Mouse (Mus musculus) T-helper 17 cell (primary cell): ENCODE data around the gene Gm28230.

Experiments used
- in situ Hi-C, 2 experiments: fragments of 300-600 bp; cut with MboI, MseI; formaldehyde crosslinking; loops; 1 replicate in 1 of 2; 2 replicates in 1 of 2; pipeline ENCODE4 v1.15.1; 2025; ENCODE audit warnings: high pct_unique_total_duplicates in 2 of 2

Gene Gm28230

DNA sequence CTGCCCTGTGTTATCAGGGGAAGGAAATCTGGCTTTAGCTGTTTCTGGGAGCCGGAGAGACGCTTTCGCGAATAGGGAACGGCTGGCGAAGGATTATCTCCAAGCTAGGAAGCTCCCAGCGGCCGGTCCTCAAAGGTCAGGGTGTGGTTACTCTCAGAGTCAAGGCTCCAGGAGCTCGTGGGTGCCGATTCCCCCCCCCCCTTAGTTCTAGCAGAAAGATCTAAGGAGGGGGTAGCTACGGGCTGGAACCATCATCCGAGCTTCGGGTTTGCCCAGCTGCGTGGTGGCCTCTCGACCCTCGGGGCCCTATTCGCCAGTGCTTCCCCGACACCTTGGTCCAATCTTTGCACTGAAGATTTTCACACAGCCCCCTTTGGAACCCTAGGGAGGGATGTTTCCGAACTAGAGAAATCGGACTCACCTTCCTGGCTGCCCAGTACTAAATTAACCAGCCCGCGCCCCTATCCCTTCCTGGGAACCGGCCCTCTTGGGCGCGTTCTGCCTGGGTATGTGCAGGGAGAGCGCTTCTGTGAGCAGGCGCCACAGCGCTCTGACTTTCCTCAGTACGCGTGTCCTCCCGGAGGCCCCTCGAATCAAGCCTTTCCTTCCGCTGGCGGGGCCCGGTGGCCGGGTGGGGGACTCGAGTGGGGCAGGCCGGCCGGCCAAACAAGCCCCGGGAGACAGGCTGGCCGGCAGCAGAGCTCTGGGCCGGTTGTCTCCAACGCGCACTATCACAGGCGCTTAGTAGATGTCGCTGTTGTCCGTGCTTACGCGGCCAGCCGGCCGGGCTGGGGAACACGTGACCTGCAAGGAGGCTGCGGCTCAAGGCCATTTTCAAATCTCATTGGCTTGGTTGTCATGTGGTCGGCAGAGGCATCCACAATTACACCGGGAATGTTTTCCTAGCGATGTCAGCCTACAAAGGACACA is 35.2 kb upstream of the Gm28230 start, which contains the start of gene Hoxd10:
Gene Hoxd10 (plus strand): TSS at position 903 of the 930 bp plus-strand sequence.
- in situ Hi-C loops: loop anchor here in 1 of 2 experiments (10.0 kb wide), 1 partner anchor 624 kb away; no protein-coding TSS in a partner anchor

DNA sequence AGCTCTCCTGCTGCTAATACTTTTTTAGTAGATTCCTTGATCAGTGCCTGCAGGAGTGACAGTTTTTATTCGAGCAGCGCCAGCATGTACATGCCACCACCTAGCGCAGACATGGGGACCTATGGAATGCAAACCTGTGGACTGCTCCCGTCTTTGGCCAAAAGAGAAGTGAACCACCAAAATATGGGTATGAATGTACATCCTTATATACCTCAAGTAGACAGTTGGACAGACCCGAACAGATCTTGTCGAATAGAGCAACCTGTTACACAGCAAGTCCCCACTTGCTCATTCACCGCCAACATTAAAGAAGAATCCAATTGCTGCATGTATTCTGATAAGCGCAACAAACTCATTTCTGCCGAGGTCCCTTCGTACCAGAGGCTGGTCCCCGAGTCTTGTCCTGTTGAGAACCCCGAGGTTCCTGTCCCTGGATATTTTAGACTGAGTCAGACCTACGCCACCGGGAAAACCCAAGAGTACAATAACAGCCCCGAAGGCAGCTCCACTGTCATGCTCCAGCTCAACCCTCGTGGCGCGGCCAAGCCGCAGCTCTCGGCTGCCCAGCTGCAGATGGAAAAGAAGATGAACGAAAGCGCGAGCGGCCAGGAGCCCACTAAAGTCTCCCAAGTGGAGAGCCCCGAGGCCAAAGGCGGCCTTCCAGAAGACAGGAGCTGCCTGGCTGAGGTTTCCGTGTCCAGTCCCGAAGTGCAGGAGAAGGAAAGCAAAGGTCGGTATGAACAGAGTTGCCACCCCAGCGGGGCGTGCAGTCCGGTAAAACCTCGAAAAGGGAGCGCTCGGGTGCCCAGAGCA is 34.3 kb upstream of the Gm28230 start:
- in situ Hi-C loops: loop anchor here in 1 of 2 experiments (10.0 kb wide), 1 partner anchor 623 kb away; no protein-coding TSS in a partner anchor

DNA sequence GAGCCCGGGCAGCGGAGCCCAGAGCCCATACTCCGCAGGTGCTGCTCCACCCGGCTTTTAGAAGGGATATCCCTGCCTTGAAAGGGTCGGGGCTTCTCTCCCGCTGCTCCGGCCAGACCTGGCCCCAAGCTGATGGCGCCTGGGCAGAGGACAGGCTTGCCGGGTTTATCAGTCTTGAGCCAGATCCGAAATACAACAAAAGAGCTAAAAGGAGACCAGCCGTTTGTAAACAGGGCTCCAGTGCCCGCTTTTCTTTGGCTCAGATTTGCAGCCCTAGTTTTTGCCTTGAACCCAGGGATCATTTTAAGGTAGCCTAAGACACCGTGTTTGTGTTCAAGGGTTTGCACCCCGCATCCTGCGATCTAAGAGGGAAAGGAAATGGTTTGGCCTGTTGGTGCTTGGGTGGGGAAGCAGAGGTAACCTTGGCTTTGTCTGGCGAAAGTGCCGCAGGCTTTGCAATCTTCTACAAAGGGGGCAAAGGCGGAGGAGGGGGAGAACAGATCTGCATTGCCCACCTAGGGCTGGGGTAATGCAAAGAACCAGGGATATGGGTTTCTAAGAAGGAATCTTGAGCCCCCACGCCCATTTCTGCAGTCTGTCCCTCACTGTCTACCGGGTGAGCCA is 33.6 kb upstream of the Gm28230 start:
- in situ Hi-C loops: loop anchor here in 1 of 2 experiments (10.0 kb wide), 1 partner anchor 622 kb away; no protein-coding TSS in a partner anchor

DNA sequence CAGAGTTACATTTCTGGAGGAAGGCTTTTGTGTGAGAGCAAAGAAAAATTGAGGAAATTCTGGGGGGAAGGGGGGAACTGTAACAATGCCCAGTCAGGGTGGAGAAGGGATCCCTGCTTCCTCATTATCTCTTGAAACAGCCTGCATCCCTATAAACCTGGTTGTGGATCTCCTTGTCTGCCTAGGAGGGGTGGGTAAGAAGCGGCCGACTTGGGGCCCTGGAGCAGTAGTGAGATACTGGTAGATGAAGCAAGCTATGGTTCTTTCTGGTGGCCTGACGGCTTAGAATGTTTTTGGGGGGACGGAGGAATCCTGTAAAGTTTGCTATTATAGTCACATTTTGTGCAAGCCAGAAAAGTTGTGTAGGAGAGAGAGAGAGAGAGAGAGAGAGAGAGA is 33.1 kb upstream of the Gm28230 start:
- in situ Hi-C loops: loop anchor here in 1 of 2 experiments (10.0 kb wide), 1 partner anchor 621 kb away; no protein-coding TSS in a partner anchor

DNA sequence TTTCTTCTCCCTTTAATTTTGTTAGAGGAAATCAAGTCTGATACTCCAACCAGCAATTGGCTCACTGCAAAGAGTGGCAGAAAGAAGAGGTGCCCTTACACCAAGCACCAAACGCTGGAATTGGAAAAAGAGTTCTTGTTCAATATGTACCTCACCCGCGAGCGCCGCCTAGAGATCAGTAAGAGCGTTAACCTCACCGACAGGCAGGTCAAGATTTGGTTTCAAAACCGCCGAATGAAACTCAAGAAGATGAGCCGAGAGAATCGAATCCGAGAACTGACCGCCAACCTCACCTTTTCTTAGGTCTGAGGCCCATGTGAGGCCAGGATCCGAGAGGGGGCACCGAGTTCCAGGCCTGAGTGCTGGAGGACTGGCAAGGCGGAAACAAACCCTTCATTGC is 32.5 kb upstream of the Gm28230 start:
- in situ Hi-C loops: loop anchor here in 1 of 2 experiments (10.0 kb wide), 1 partner anchor 621 kb away; no protein-coding TSS in a partner anchor

DNA sequence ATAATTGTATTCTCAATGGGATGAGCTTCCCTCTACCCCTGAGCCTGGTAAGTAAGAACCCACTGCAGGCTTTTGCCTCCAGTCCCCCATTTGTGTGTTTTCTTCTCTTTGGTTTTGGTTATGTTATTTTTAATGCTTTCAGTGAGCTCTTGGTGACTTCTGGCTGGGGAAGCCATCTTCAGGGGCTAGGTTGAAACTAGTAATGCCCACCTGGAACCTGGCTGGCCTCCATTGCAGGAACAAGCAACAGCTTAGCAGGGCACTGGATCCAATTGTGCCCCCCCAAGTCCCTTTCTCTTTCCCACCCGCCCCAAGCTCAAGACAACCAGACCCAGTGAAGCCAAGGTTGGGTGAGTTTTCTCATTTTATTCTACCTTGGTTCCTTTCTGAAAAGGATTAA is 31.1 kb upstream of the Gm28230 start:
- in situ Hi-C loops: loop anchor here in 1 of 2 experiments (10.0 kb wide), 1 partner anchor 619 kb away; no protein-coding TSS in a partner anchor

DNA sequence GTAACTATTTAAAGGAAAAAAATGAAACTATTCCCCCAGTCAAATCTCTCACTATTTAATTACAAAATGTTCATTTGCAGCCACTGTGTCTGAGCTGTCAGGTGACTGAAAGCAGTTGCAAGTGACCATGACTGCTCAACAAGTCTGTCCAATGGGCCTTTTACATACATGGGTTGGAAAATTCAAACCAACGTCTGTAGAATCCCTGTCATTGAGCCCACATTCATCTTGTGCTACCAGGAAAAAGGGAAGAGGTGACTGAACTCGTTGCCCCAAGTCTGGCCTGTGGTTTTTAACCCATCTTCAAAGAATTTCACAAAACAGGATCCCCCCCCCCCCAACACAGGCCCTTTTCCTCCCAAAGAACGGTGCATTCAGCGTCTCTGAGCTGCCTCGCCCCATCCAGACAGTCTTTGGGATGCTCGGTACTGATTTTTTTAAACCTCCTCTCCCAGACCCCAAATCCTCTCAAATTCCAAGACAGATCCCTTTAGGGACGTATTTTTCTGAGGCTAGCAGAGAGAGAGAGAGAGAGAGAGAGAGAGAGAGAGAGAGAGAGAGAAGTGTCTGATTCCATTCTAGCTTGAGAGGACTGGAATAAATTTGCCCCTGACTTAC is 30.6 kb upstream of the Gm28230 start:
- in situ Hi-C loops: loop anchor here in 1 of 2 experiments (10.0 kb wide), 1 partner anchor 619 kb away; no protein-coding TSS in a partner anchor

DNA sequence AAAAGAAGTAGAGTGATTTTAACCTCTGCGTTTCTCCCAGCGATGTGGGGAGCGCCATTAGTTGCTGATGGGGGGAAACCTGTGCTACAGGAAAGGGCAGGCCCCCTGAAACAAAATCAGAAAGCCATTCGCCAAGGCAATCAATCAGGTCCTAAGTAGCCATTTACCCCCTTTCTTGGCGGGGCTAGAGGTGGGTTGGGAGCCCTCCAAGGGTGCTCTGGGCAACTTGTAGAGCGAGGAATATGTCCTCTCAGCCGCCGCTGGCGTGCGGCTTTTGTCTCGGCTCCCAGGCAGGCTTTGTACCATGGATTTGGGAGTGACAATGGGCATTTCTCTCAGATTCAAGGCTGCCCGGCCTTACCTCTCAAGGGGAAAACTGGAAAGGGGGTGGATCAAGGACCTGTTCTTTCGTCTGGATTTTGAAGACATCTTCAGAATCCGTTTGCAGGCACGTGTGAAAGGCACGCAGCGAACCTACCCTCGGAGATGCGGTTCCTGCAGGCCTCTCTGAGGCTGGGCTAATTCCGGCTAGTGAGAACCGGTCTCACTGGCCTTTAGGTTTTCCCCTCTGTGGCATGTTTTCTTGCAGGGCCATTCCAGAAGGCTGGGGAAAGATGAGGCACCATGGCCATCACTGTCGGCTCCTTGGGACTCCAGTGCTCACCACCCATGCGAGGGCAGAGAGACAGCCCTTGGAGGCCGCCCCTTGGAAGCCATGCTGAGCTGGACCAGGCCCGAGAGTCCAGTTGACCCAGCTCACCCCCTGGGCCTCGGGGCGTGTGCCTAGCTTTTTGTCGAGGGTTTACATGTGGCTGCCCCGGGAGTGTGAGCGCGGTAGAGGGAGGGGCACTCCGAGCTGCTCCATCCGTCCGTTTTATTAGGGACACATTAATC is 29.8 kb upstream of the Gm28230 start:
- in situ Hi-C loops: loop anchor here in 1 of 2 experiments (10.0 kb wide), 1 partner anchor 618 kb away; no protein-coding TSS in a partner anchor

DNA sequence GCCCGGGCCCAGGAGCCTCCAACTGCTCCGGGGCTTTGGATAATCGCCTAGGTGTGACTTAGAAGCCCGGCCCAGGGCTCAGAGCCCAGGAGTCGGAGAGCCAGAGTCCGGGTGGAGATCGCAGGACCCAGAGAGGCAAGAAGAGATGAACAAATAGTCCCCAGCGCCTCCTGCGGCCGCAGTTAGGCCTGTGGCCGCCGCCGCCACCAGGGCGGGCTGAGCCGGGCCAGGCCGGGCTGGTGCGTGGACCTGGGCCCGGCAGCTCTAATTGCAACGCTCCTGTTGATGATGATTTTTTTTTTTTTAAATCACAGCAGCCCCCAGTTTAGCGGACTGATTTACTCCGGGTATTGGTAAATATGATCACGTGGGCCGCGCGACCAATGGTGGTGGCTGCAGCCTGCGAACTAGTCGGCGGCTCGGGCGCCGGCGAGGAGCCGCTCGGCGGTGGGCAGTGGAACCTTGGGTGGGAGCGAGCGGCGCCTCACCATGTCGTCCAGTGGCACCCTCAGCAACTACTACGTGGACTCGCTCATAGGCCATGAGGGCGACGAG is 28.9 kb upstream of the Gm28230 start, which contains the start of gene Hoxd9:
Gene Hoxd9 (plus strand): TSS at position 161 of the 555 bp plus-strand sequence.
- in situ Hi-C loops: loop anchor here in 1 of 2 experiments (10.0 kb wide), 1 partner anchor 617 kb away; no protein-coding TSS in a partner anchor

DNA sequence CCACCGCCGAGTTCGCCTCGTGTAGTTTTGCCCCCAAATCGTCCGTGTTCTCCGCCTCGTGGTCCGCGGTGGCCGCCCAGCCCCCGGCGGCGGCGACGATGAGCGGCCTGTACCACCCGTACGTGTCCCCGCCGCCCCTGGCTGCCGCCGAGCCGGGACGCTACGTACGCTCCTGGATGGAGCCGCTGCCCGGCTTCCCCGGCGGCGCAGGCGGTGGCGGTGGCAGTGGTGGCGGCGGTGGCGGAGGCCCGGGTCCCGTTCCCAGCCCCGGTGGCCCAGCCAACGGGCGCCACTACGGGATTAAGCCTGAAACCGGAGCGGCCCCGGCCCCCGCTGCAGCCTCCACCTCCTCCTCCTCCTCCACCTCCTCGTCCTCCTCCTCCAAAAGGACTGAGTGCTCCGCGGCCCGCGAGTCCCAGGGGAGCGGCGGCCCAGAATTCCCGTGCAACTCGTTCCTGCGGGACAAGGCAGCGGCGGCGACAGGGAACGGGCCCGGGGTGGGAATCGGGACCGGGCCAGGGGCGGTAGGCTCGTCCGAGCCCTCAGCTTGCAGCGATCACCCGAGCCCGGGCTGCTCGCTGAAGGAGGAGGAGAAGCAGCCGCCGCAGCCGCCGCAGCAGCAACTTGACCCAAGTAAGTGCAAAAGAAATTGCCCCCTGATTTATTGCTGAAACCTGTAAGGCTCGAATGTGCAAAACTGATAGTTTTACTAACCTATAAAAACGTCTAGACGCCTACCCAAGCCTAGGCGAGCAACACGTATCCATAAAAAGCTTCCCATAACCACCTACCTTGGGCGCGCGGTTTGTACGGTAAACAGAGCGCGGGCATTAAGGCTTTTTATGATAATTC is 28.1 kb upstream of the Gm28230 start:
- in situ Hi-C loops: loop anchor here in 1 of 2 experiments (10.0 kb wide), 1 partner anchor 616 kb away; no protein-coding TSS in a partner anchor

DNA sequence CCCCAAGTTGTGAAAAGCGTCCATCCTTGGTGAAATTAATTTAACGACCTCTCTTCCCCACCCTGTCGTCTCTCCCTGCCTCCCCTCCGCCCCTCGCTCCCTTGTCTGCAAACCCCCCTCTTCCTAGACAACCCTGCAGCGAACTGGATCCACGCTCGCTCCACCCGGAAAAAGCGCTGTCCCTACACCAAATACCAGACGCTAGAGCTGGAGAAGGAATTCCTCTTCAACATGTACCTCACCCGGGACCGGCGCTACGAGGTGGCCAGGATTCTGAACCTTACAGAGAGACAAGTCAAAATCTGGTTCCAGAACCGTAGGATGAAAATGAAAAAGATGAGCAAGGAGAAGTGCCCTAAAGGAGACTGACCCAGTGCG is 27.5 kb upstream of the Gm28230 start:
- in situ Hi-C loops: loop anchor here in 1 of 2 experiments (10.0 kb wide), 1 partner anchor 616 kb away; no protein-coding TSS in a partner anchor

DNA sequence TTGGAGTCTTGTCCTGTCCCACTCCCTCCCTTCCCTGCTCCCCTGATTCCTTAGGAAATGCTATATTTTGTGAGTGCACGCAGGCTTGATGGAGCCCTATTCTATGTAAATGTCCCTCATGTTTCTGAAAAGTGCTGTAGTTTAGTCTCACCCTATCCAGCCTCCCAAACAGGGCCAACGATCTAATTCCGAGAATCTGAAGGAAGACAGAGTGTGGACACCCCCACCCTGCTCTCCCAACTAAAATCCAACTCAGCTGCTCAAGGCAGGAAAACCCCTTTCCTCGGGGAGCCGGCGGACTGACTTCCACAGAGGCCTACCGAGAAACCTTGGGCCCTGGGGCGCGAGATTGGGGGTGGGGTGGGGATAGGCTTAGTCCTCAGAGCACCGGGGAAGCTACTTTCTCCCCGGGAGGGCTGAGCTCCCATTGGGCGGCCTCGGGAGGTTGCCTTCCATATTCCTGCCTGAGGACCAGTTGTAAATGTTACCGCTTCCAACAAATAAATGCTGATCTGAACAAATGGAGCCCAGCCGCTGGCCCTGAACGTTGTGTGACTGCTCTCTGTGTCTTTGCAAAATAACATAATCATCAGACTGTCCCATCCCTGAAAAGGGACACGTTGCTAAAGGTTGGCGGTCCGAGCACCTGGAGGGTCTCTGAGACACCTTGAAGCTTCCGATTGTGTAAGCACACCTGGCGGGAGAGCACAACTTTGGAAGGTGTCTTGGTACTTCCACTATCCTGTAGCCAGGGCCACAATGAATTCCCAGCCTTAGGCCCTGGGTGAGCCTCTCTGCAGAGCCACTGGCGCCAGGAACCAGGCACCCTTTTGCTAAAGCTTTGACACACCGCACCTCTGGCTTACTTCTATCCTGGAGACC is 26.6 kb upstream of the Gm28230 start:
- in situ Hi-C loops: loop anchor here (5.0 to 10.0 kb wide), 3 partner anchors 367 to 615 kb away; no protein-coding TSS in a partner anchor

DNA sequence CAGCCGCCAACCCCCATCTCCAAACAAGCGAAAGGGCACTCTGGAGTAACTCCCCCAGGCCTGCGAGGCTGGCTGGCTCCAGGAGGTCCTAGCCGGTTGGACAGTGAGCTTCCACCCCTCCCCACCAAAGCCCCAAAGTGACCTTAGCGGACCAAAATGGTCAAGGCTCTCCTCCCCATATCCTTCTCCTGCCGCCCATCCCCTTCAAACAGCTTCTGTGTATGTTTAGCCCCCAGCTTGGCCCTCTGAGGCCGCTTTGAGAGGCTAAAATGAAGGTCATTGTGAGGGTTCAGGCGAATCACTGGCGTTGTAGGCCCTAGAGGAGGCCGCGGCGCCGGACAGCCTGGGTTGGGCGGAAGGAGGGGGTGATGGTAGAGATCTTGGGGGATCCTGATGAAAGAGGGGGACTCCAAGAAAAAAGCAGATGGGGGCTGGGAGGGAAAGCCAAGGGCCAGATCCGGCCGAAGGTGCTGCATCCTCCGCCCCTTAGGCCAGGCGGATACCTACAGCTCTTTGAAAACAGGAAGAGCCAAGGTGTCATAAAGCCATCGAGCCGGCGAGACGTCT is 25.9 kb upstream of the Gm28230 start:
- in situ Hi-C loops: loop anchor here in 1 of 2 experiments (5.0 kb wide), 2 partner anchors 367 to 442 kb away; no protein-coding TSS in a partner anchor

DNA sequence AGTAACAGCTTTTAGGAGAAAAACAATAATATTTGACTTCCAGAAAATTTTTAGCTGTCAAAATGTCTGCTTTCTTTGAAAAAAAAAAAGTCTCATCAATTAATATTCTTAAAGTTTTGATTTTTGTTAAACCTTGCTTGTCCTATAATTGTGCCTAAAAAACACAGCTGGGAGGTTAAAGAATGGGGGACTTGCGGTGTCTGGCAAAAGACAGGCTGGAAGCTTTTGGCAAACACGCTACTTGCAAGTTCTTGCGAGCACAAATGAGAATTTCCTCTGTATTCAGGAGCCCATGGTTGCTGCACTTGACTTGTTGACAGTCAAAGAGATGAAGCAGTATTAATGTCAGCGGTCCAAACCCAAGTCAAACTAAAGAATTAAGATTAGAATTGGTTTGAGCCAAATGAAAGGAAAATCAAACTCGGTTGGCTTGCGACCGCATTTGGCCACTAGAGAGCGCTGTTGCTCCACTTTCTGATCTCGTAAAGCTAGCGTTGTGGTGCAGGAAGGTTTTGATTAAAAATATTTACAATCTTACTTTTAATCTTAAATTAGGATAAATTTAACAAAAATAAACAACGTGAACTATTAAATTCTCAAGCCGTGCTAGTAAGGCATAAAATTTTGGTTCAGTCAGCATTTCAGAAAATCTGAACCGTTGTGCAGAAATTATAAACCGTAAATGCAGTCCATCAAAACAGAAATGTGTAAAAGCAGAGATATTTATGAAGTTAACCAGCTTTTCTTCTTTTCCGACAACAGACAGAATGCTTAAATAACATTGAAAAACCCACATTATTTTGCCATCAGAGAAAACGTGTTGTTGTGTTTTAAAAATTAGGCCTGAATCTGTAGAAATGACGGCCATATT is 24.3 kb upstream of the Gm28230 start:
- in situ Hi-C loops: loop anchor here in 1 of 2 experiments (5.0 kb wide), 2 partner anchors 365 to 440 kb away; no protein-coding TSS in a partner anchor

DNA sequence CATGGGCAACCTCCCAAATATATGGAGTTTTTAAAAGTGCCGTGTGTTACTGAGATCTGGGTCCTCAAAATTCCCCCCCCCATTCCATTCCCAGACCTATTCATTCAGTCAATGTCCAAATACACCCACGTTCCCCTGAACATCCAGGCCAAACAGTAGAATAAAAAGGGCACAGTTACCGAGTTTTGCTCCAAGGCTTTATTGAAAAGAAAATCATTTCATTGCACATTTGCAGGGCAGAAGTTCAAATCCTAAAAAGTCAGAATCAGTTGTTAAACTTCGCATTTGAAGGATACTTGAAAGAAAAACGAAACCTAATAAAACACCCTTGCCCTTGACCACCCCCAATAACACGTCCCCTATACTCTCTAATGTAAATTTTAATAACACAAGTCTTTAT is 23.7 kb upstream of the Gm28230 start:
- in situ Hi-C loops: loop anchor here in 1 of 2 experiments (5.0 kb wide), 2 partner anchors 364 to 439 kb away; no protein-coding TSS in a partner anchor
